Mouse (Mus musculus) kidney, adult 9 months (tissue): ENCODE measurements around the gene Baat.

Source experiments
- DNase-seq: peaks from one replicate; pipeline ENCODE4 v3.0.0; 2022

The Baat gene

GRCm38 (mm10) chr4:49506386-49506785 lies at the start of gene Baat:
Gene Baat (minus strand): TSS chr4:49506557.
- DNase-seq: peak; percentile 43

DNA sequence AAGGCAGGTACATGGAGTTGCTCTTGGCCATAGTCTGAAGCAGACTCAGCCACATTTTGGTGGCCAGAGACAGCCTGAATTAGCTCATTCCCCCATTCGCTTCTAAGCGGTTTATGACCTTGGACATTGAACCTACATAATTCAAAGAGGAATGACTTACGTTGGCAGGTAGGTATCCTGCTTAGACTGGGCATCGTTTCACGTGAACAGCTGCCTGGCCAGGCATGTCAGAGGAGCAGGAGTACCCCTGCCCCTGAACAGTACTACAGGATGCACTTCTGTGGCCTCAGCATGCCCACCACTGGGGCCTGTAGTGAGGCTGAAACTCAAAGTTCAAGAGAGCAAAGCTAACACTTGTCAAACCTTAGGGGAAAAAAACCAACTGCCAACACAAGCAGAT lies 47.0 kb upstream of the Baat start:
- peak; percentile 82 for DNase-seq

DNA sequence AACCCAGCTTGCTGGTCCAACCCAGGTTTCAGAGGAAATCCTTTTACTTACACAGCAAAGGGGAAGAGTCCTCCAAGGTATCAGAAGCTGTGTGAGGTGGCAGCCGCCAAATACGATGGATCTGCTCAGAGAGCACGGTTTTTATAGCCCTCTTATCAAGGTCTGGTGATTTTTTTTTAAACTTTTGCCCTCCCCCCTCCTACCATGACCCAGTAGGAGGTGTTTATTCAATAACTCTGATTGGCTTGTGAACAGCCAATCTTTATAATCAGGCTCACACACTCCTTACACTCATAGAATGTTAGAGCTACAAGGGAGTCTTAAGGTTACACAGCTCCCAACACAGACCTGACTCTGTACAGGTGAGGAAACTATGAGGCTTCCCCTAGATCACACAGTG lies 43.0 kb upstream of the Baat start, which contains the start of gene Aldob:
Gene Aldob, minus strand, starts transcription at position 164 of the 400 bp plus-strand sequence.
- DNase-seq: peak; percentile 96

DNA sequence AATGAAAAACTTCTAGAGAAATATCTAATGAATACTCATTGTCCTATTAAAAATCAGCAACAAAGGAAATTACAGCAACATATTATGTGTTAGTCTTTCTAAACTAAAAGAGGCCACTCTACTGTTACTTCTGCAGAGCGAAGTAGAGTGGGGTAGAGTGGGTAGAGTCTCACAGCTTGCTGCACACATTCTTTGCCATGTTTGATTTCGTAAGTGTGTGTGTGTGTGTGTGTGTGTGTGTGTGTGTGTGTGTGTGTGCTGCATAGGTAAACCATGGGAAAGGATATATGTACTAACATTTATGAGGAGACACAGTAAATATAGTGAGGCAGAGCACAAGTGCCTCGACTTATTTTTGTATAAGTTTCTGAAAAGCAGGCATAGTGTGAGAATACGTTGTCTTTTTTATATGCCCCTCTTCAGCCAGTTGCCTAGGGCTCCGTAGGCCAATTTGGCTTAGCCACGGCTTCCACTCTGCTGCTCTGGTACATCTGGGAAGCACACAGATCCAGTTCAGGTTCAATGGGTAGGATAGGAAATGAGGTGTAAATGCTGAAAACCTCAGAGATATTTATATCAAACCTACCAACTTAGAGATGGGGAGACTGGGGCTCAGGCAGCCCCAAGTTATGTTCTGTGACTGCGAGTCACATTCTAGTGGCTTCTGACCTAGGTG lies 41.3 kb upstream of the Baat start:
- DNase-seq: peak; percentile 45

GRCm38 (mm10) chr4:49546873-49547543 lies 40.7 kb upstream of the Baat start:
- DNase-seq: peak; percentile 94

DNA sequence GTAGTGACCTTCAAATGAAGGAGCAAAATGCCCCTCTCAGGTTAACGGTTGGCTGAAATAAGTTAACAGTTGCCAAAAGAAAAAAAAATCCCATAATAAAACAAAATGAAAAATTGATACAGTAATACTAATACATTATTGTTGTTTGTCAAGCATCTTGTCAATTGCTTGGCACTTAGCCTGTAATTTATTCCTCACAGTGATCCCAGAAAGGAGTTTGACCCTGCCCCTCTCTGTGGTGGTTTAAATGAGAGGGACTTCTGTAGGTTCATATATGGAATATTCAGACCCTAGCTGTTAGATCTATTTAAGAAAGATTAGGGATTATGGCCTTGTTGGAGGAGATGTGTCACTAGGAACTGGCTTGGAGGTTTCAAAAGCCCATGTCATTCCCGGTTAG lies 39.7 kb upstream of the Baat start:
- DNase-seq: peak; percentile 56

DNA sequence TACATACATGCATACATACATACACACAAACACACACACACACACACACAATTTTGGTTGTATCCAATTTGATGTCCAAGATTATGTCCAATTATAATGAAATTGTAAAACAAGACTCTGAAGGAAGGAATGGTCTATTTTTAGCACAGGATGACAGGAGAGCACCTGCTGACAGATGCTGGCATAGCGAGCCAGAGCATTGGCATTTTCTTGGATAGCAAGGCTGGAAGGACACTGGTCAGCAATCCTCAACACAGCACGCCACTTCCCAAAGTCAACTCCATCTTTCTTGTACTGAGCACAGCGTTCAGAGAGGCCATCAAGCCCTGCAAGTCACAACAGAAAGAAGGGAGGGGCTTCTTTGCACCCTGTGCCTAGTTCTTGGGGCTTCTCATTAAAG lies 34.6 kb upstream of the Baat start:
- no peak for DNase-seq

DNA sequence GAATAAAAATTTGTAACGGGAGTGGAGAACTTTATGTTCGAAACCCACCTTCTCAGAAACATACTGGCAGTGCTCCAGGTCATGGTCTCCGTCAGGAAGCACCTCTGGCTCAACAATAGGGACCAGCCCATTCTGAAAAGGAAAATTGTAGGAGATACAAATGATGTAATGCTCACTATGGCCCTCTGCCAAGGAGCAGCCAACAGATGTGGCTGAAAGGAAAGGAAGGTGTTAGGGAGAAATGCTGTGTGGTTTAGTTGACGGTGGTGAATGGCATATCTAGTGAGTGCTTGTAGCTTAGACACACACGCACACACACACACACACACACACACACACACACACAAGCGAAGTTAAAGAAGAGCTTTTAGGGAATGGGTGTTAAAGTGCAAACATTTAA lies 33.3 kb upstream of the Baat start:
- no peak for DNase-seq

DNA sequence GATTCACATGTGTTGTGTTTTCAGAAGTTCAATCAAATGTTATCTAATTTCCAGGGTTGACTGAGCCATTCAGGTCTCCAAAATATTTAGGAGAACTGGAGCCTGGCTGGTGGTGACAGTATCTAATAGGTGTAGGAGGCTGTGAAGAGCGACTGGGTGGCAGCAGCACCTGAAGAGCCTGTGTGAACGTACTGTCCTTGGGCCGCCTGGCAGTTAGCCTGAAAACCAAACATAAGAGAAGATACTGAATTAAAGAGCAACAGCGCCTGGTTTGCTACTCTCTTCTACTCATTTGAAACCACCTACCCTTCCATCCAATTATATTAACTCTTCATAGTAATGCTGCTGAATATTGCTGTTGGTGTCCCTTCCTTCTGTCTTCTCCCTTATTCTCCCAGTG lies 30.3 kb upstream of the Baat start:
- no peak for DNase-seq

GRCm38 (mm10) chr4:49535675-49536294 lies 29.4 kb upstream of the Baat start:
- no peak for DNase-seq

GRCm38 (mm10) chr4:49535036-49535435 lies 28.7 kb upstream of the Baat start:
- DNase-seq: no peak

- DNase-seq: no peak
These were observed 16.2 kb upstream of the Baat start for GRCm38 (mm10) chr4:49522576-49522975.

DNA sequence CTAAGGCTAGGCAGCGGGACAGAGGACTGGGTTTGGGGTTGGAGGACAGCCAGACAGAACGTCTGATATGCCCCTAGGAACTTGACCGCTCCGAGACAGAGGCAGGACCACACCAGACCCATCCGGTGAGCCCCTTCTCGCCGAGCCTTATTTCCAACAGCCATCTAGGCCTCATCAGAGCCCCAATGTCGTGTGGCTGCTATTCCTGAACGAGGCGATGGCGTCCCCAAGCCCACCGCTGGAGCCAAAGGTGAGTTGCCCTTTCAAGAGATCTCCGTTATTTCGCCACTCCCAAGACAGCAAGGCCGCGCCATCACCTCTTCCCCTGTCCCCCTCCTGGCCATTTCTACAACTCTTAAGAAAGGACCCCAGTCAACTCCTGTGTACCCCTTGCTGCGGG lies 15.0 kb upstream of the Baat start:
- no peak for DNase-seq

- DNase-seq: peak; percentile 98
These were observed 14.4 kb upstream of the Baat start, which contains the start of the genes Mrpl50 and Zfp189 for GRCm38 (mm10) chr4:49520572-49521340. Gene Mrpl50 (minus strand): TSS chr4:49521093. Gene Zfp189 (plus strand): TSS chr4:49521176.

DNA sequence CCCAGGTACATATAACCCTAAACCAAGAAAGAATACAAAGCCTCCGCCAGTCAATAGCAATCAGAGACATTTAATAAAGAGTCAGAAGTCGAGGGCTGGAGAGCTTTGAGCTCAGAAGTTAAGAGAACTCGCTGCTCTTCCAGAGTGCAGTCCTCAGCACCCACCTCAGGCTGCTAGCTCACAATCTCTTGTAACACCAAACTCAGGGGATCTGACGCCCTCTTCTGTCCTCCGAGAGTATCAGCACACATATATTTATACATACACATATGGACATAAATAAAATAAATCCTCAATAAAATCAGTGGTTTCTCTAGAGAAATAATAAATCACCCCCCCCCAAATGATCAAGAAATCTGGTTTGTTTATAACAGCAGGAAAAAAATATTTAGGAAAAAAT lies 13.1 kb upstream of the Baat start:
- DNase-seq: no peak

DNA sequence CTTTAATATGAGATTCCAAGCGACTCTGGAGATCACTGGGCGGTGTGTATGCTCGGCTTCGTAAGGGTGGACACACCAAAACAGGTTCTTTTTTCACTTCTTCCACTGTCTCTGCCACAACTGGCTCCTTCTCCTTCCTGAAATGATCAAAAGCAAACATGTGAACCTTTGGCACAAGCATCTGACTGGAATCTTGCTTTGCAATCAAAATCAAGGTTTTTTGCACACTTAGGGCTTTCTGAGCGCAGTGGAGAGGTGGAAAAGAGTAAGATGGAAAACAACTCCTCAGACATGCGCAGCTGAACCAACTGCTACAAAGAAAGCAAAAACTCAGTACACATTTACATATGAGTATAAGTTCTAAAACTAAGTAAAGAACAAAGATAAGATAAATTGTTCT lies 8.1 kb upstream of the Baat start:
- DNase-seq: peak; percentile 49

GRCm38 (mm10) chr4:49512636-49513035 lies 6.3 kb upstream of the Baat start:
- no peak for DNase-seq

DNA sequence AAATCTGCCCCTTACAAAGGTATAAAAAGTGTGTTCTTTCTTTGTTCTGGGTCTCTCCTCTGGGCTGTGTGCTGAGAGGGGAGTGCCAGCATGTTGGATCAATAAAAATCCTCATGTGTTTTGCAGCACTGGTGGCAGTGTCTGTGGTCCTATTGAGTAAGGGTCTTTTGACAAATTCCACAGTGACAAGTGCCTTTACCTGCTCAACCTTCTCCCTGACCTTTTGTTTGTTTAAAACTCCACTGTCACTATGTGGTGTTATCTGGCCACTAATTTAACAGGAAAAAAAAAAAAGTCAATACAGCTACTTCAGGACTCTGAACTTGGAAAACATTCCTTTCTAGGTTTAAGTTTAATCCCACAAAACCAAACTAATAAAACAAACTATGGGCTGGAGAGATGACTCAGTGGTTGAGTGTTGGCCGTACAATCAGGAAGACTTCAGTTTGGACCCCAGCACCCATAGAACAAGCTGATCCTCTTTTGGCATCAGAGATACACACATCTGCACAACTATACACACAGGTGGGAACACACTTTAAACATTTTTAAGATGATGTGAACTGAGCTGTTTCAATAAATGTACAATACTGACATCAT lies 4.0 kb upstream of the Baat start:
- peak; percentile 65 for DNase-seq

- peak; percentile 51 for DNase-seq
These were observed 2.8 kb upstream of the Baat start for GRCm38 (mm10) chr4:49509183-49509582.

- no peak for DNase-seq
These were observed 2.8 kb downstream of the Baat start for GRCm38 (mm10) chr4:49503563-49503962.

- peak; percentile 41 for DNase-seq
These were observed 20.3 kb downstream of the Baat start for GRCm38 (mm10) chr4:49485934-49486650.

GRCm38 (mm10) chr4:49485442-49485841 lies 20.9 kb downstream of the Baat start:
- peak; percentile 90 for DNase-seq
